Mouse (Mus musculus) ES-CJ7 (cell line): ENCODE measurements around the gene Gm10837.

Experiments
- DNase-seq: peaks from one replicate; pipeline ENCODE4 v3.0.0; 2011; ENCODE audit warnings: low read depth, low spot score

Gm10837 gene

GRCm38 (mm10) chr14:122479461-122480109 is 10.8 kb upstream of the Gm10837 start:
- DNase-seq: no peak

- DNase-seq: peak; percentile 43
These were observed 10.0 kb upstream of the Gm10837 start for GRCm38 (mm10) chr14:122480355-122480754.

GRCm38 (mm10) chr14:122481181-122481580 is 9.2 kb upstream of the Gm10837 start:
- DNase-seq: peak; percentile 70

- peak; percentile 84 for DNase-seq
These were observed 8.0 kb upstream of the Gm10837 start for GRCm38 (mm10) chr14:122482081-122483023.

- DNase-seq: no peak
These were observed 7.4 kb upstream of the Gm10837 start for GRCm38 (mm10) chr14:122483024-122483385.

- peak; percentile 49 for DNase-seq
These were observed 6.6 kb upstream of the Gm10837 start for GRCm38 (mm10) chr14:122483556-122484421.

GRCm38 (mm10) chr14:122484458-122484843 is 5.9 kb upstream of the Gm10837 start:
- no peak for DNase-seq

GRCm38 (mm10) chr14:122484844-122485551 is 5.4 kb upstream of the Gm10837 start:
- peak; percentile 39 for DNase-seq

GRCm38 (mm10) chr14:122485635-122486181 is 4.7 kb upstream of the Gm10837 start:
- no peak for DNase-seq

GRCm38 (mm10) chr14:122486611-122487010 is 3.8 kb upstream of the Gm10837 start:
- no peak for DNase-seq

GRCm38 (mm10) chr14:122487366-122487765 is 3.0 kb upstream of the Gm10837 start:
- DNase-seq: no peak

- no peak for DNase-seq
These were observed 1.3 kb upstream of the Gm10837 start for GRCm38 (mm10) chr14:122489041-122489440.

- no peak for DNase-seq
These were observed 536 bp upstream of the Gm10837 start for GRCm38 (mm10) chr14:122489686-122490414.

GRCm38 (mm10) chr14:122491521-122491920 is 1.1 kb downstream of the Gm10837 start:
- no peak for DNase-seq

GRCm38 (mm10) chr14:122492015-122492414 is 1.6 kb downstream of the Gm10837 start:
- no peak for DNase-seq

- no peak for DNase-seq
These were observed 18.7 kb downstream of the Gm10837 start for GRCm38 (mm10) chr14:122509058-122509457.

GRCm38 (mm10) chr14:122511519-122511918 is 21.1 kb downstream of the Gm10837 start:
- DNase-seq: no peak

- DNase-seq: no peak
These were observed 23.2 kb downstream of the Gm10837 start for GRCm38 (mm10) chr14:122513511-122514036.

GRCm38 (mm10) chr14:122528475-122528874 is 38.1 kb downstream of the Gm10837 start:
- DNase-seq: peak; percentile 33
